Mouse (Mus musculus): ENCODE measurements at regions not wholly inside any gene's neighbourhood (a gene's known extent, or its start where the extent isn't known, plus 50 kb on each side); places are given as distances from the start of the nearest gene placed in this dataset.

GRCm38 (mm10) chr11:63514615-63515014 is 385.8 kb downstream of the Pmp22 start:
- Histone ChIP-seq H3K4me1 (replicated peaks) (peaks cover 8% of the 10 kb centered on the region; the same call in 1 of the 2 replicates), H3K4me3 (no peak overlapping the region), H3K9ac (no peak overlapping the region), H3K27me3 (no peaks in the 10 kb centered on the region), H3K36me3 (no peaks in the 10 kb centered on the region), H3K9me3 (no peaks in the 10 kb centered on the region; the same call in none of the 2 replicates), H3K4me2 (no peak overlapping the region), H3K27ac (no peak overlapping the region)
- WGBS: 96% methylated on average over 3 of the region's 3 CpGs
- no peak for ATAC-seq (ENCODE audit: low FRiP score)

- H3K4me2 ChIP-seq: no peak overlapping the region
- WGBS: 35% methylated on average over 6 of the region's 6 CpGs
- H3K9me3 ChIP-seq: no peaks in the 10 kb centered on the region; the same call in 1 of the 2 replicates
- no peak for ATAC-seq (ENCODE audit: low FRiP score)
- H3K27ac ChIP-seq: no peak overlapping the region
- H3K27me3 ChIP-seq: no peaks in the 10 kb centered on the region
- no peak overlapping the region for H3K9ac ChIP-seq
- peaks cover 8% of the 10 kb centered on the region; the same call in 1 of the 2 replicates for H3K4me1 ChIP-seq (replicated peaks)
- H3K4me3 ChIP-seq: no peak overlapping the region
- H3K36me3 ChIP-seq: no peaks in the 10 kb centered on the region
Observed at GRCm38 (mm10) chr11:63518847-63519246, 390.1 kb downstream of the Pmp22 start.

- Histone ChIP-seq H3K9me3 (no peaks in the 10 kb centered on the region), H3K9ac (no peak overlapping the region), H3K27me3 (no peaks in the 10 kb centered on the region), H3K27ac (no peak overlapping the region), H3K4me2 (no peak overlapping the region), H3K4me1 (replicated peaks) (no peaks in the 10 kb centered on the region), H3K36me3 (no peaks in the 10 kb centered on the region), H3K4me3 (no peak overlapping the region)
- 60% methylated on average over 7 of the region's 7 CpGs for WGBS
- ATAC-seq (ENCODE audit: low FRiP score): no peak
Observed at GRCm38 (mm10) chr11:63524254-63524653, 395.5 kb downstream of the Pmp22 start.

- H3K27me3 ChIP-seq: no peaks in the 10 kb centered on the region
- ATAC-seq (ENCODE audit: low FRiP score): no peak
- H3K4me1 ChIP-seq (replicated peaks): no peaks in the 10 kb centered on the region
- H3K9me3 ChIP-seq: no peaks in the 10 kb centered on the region
- no peak overlapping the region for H3K27ac ChIP-seq
- whole genome bisulfite sequencing: 70% methylated on average over 12 of the region's 12 CpGs
- no peak overlapping the region for H3K4me2 ChIP-seq
- H3K36me3 ChIP-seq: no peaks in the 10 kb centered on the region
- no peak overlapping the region for H3K9ac ChIP-seq
- no peak overlapping the region for H3K4me3 ChIP-seq
Observed at GRCm38 (mm10) chr11:63525431-63525830, 396.6 kb downstream of the Pmp22 start.

- H3K4me1 ChIP-seq (replicated peaks): no peaks in the 10 kb centered on the region
- H3K27me3 ChIP-seq: no peaks in the 10 kb centered on the region
- no peaks in the 10 kb centered on the region for H3K9me3 ChIP-seq
- no peak overlapping the region for H3K9ac ChIP-seq
- no peak overlapping the region for H3K4me3 ChIP-seq
- H3K27ac ChIP-seq: no peak overlapping the region
- no peak for ATAC-seq (ENCODE audit: low FRiP score)
- 79% methylated on average over 3 of the region's 3 CpGs for WGBS
- no peaks in the 10 kb centered on the region for H3K36me3 ChIP-seq
- H3K4me2 ChIP-seq: no peak overlapping the region
Observed at GRCm38 (mm10) chr11:63525956-63526355, 396.1 kb downstream of the Hs3st3b1 start.

GRCm38 (mm10) chr11:63532752-63533151 is 389.3 kb downstream of the Hs3st3b1 start:
- no peak overlapping the region for H3K27ac ChIP-seq
- WGBS: 80% methylated on average over 5 of the region's 5 CpGs

GRCm38 (mm10) chr11:63533555-63534200 is 388.4 kb downstream of the Hs3st3b1 start:
- no peak for ATAC-seq (ENCODE audit: low FRiP score)
- H3K27me3 ChIP-seq: no peaks in the 10 kb centered on the region
- H3K36me3 ChIP-seq: no peaks in the 10 kb centered on the region
- no peak overlapping the region for H3K27ac ChIP-seq
- H3K4me1 ChIP-seq (replicated peaks): peaks cover 13% of the 10 kb centered on the region
- WGBS: 28% methylated on average over 4 of the region's 4 CpGs
- H3K4me2 ChIP-seq: no peak overlapping the region
- no peaks in the 10 kb centered on the region for H3K9me3 ChIP-seq
- no peak overlapping the region for H3K9ac ChIP-seq
- no peak overlapping the region for H3K4me3 ChIP-seq

More at GRCm38 (mm10) chr11:63532752-63533151, 389.3 kb downstream of the Hs3st3b1 start:
- ATAC-seq (ENCODE audit: low FRiP score): no peak
- Histone ChIP-seq H3K9ac (no peak overlapping the region), H3K36me3 (no peaks in the 10 kb centered on the region), H3K4me2 (no peak overlapping the region), H3K9me3 (no peaks in the 10 kb centered on the region), H3K4me3 (no peak overlapping the region), H3K27me3 (no peaks in the 10 kb centered on the region), H3K4me1 (replicated peaks) (peaks cover 13% of the 10 kb centered on the region)

- H3K4me2 ChIP-seq: no peak overlapping the region
- H3K27me3 ChIP-seq: no peaks in the 10 kb centered on the region
- no peak overlapping the region for H3K9ac ChIP-seq
- no peak for ATAC-seq (ENCODE audit: low FRiP score)
- peaks cover 13% of the 10 kb centered on the region for H3K4me1 ChIP-seq (replicated peaks)
- no peak overlapping the region for H3K4me3 ChIP-seq
- H3K27ac ChIP-seq: no peak overlapping the region
- H3K9me3 ChIP-seq: no peaks in the 10 kb centered on the region
- no peaks in the 10 kb centered on the region for H3K36me3 ChIP-seq
- WGBS: 86% methylated on average over 3 of the region's 3 CpGs
Observed at GRCm38 (mm10) chr11:63537693-63538092, 384.4 kb downstream of the Hs3st3b1 start.

GRCm38 (mm10) chr11:63543971-63544696 is 378.0 kb downstream of the Hs3st3b1 start:
- Histone ChIP-seq H3K4me1 (replicated peaks) (peaks cover 5% of the 10 kb centered on the region; the same call in 1 of the 2 replicates), H3K4me2 (no peak overlapping the region), H3K27ac (no peak overlapping the region), H3K9me3 (no peaks in the 10 kb centered on the region), H3K4me3 (no peak overlapping the region), H3K27me3 (0 out of 2 replicates have a peak, but pooled peaks cover 2% of the 10 kb centered on the region), H3K36me3 (no peaks in the 10 kb centered on the region), H3K9ac (no peak overlapping the region)
- no peak for ATAC-seq (ENCODE audit: low FRiP score)
- 84% methylated on average over 7 of the region's 7 CpGs for WGBS

- Histone ChIP-seq H3K36me3 (no peaks in the 10 kb centered on the region), H3K4me2 (no peak overlapping the region), H3K4me3 (no peak overlapping the region), H3K9ac (no peak overlapping the region), H3K4me1 (replicated peaks) (peaks cover 5% of the 10 kb centered on the region; the same call in 1 of the 2 replicates), H3K27ac (no peak overlapping the region), H3K27me3 (0 out of 2 replicates have a peak, but pooled peaks cover 2% of the 10 kb centered on the region), H3K9me3 (no peaks in the 10 kb centered on the region)
- no peak for ATAC-seq (ENCODE audit: low FRiP score)
- WGBS: 52% methylated on average over 7 of the region's 7 CpGs
Observed at GRCm38 (mm10) chr11:63545516-63545915, 376.6 kb downstream of the Hs3st3b1 start.

GRCm38 (mm10) chr11:63560466-63560865 is 361.6 kb downstream of the Hs3st3b1 start:
- Histone ChIP-seq H3K9ac (no peak overlapping the region), H3K27ac (no peak overlapping the region)
- ATAC-seq (ENCODE audit: low FRiP score): no peak

GRCm38 (mm10) chr11:63562696-63563095 is 359.4 kb downstream of the Hs3st3b1 start:
- 82% methylated on average over 2 of the region's 2 CpGs for WGBS
- H3K36me3 ChIP-seq: no peaks in the 10 kb centered on the region
- H3K4me1 ChIP-seq (replicated peaks): no peaks in the 10 kb centered on the region
- H3K27ac ChIP-seq: no peak overlapping the region
- H3K9ac ChIP-seq: no peak overlapping the region
- H3K4me2 ChIP-seq: no peak overlapping the region
- 0 out of 2 replicates have a peak, but pooled peaks cover 3% of the 10 kb centered on the region for H3K27me3 ChIP-seq
- peaks cover 5% of the 10 kb centered on the region; the same call in 1 of the 2 replicates for H3K9me3 ChIP-seq
- no peak for ATAC-seq (ENCODE audit: low FRiP score)
- no peak overlapping the region for H3K4me3 ChIP-seq

More at GRCm38 (mm10) chr11:63560466-63560865, 361.6 kb downstream of the Hs3st3b1 start:
- no peak overlapping the region for H3K4me2 ChIP-seq
- H3K36me3 ChIP-seq: no peaks in the 10 kb centered on the region
- H3K9me3 ChIP-seq: peaks cover 5% of the 10 kb centered on the region; the same call in 1 of the 2 replicates
- H3K4me3 ChIP-seq: no peak overlapping the region
- H3K4me1 ChIP-seq (replicated peaks): no peaks in the 10 kb centered on the region
- WGBS: 76% methylated on average over 6 of the region's 6 CpGs
- H3K27me3 ChIP-seq: no peaks in the 10 kb centered on the region

Data from hindbrain, embryonic 13.5 days (tissue).